Mouse (Mus musculus) liver, embryonic 16.5 days (tissue): ENCODE measurements at regions not wholly inside any gene's neighbourhood (a gene's known extent, or its start where the extent isn't known, plus 50 kb on each side); places are given as distances from the start of the nearest gene placed in this dataset.

Experiments
- ATAC-seq: fragments of 200-750 bp; cut with Nextera tagmentation; 2 replicates; pipeline ENCODE4 v1.8.0; 2017; ENCODE audit warnings: low read depth, mild to moderate bottlenecking, moderate number of reproducible peaks, moderate library complexity
- H3K27ac ChIP-seq: fragments of 300-500 bp; sonication (generic); 2 replicates; pipeline ENCODE4 v1.5.1; 2014; ENCODE audit warnings: mild to moderate bottlenecking, low read length
- H3K27me3 ChIP-seq: fragments of 300-500 bp; sonication (generic); 2 replicates; pipeline ENCODE4 v1.6.1; 2014; ENCODE audit warnings: low read depth, low read length, mixed read lengths; ENCODE audit not compliant: control insufficient read depth, insufficient read depth
- H3K36me3 ChIP-seq: fragments of 300-500 bp; sonication (generic); 2 replicates; pipeline ENCODE4 v1.6.1; 2014; ENCODE audit warnings: mild to moderate bottlenecking; ENCODE audit not compliant: control insufficient read depth, insufficient read depth
- H3K4me1 ChIP-seq: fragments of 300-500 bp; sonication (generic); 2 replicates; pipeline ENCODE4 v1.6.1; 2014; ENCODE audit warnings: low read depth, low read length, mixed read lengths; ENCODE audit not compliant: control insufficient read depth
- H3K4me2 ChIP-seq: fragments of 300-500 bp; sonication (generic); 2 replicates; pipeline ENCODE4 v1.6.1; 2014; ENCODE audit warnings: low read depth, low read length, mixed read lengths
- H3K4me3 ChIP-seq: fragments of 300-500 bp; sonication (generic); 2 replicates; pipeline ENCODE4 v1.5.1; 2014; ENCODE audit warnings: low read depth, mild to moderate bottlenecking, low read length
- H3K9ac ChIP-seq: fragments of 300-500 bp; sonication (generic); 2 replicates; pipeline ENCODE4 v1.6.1; 2014; ENCODE audit warnings: low read depth, low read length
- H3K9me3 ChIP-seq: fragments of 300-500 bp; sonication (generic); replicated peaks from 2 replicates; pipeline ENCODE4 v1.6.1; 2016; ENCODE audit warnings: low read length; ENCODE audit not compliant: control insufficient read depth
- WGBS: fragments of 180-500 bp; shearing (Covaris S2); extraction: QIAGEN DNeasy Blood & Tissue Kit; methylation state at CpG from one replicate; pipeline ENCODE4 v1.1.7; 2014; ENCODE audit not compliant: insufficient replicate concordance; 5-methylcytosine and 5-hydroxymethylcytosine counted together

GRCm38 (mm10) chr13:57365096-57365495 lies 469.3 kb upstream of the Trpc7 start:
- Histone ChIP-seq H3K27me3 (no peaks in the 10 kb centered on the region), H3K36me3 (no peaks in the 10 kb centered on the region), H3K4me1 (no peaks in the 10 kb centered on the region), H3K27ac (no peak overlapping the region), H3K4me3 (no peak overlapping the region), H3K9me3 (no peaks in the 10 kb centered on the region), H3K4me2 (no peak overlapping the region), H3K9ac (no peak overlapping the region)
- ATAC-seq, result no peak
- 77% methylated on average over 6 of the region's 6 CpGs for WGBS

GRCm38 (mm10) chr13:57364396-57364795 lies 468.6 kb upstream of the Trpc7 start:
- H3K9me3 ChIP-seq, result no peaks in the 10 kb centered on the region
- H3K27me3 ChIP-seq, result no peaks in the 10 kb centered on the region
- ATAC-seq, result no peak
- WGBS, result 76% methylated on average over 2 of the region's 2 CpGs
- no peak overlapping the region for H3K27ac ChIP-seq
- no peak overlapping the region for H3K9ac ChIP-seq
- H3K36me3 ChIP-seq, result no peaks in the 10 kb centered on the region
- no peaks in the 10 kb centered on the region for H3K4me1 ChIP-seq
- H3K4me3 ChIP-seq, result no peak overlapping the region
- no peak overlapping the region for H3K4me2 ChIP-seq

GRCm38 (mm10) chr13:57362563-57362962 lies 466.8 kb upstream of the Trpc7 start:
- H3K27me3 ChIP-seq, result no peaks in the 10 kb centered on the region
- no peak for ATAC-seq
- no peak overlapping the region for H3K4me3 ChIP-seq
- 18% methylated on average over 6 of the region's 6 CpGs for WGBS
- no peaks in the 10 kb centered on the region for H3K4me1 ChIP-seq
- no peak overlapping the region for H3K27ac ChIP-seq
- H3K4me2 ChIP-seq, result no peak overlapping the region
- H3K9me3 ChIP-seq, result no peaks in the 10 kb centered on the region
- H3K9ac ChIP-seq, result no peak overlapping the region
- H3K36me3 ChIP-seq, result no peaks in the 10 kb centered on the region

GRCm38 (mm10) chr13:57361286-57361685 lies 465.5 kb upstream of the Trpc7 start:
- Histone ChIP-seq H3K36me3 (no peaks in the 10 kb centered on the region), H3K4me1 (no peaks in the 10 kb centered on the region), H3K9me3 (no peaks in the 10 kb centered on the region), H3K4me2 (no peak overlapping the region), H3K9ac (no peak overlapping the region), H3K4me3 (no peak overlapping the region), H3K27ac (no peak overlapping the region), H3K27me3 (no peaks in the 10 kb centered on the region)
- ATAC-seq, result no peak
- WGBS, result 63% methylated on average over 7 of the region's 7 CpGs

DNA sequence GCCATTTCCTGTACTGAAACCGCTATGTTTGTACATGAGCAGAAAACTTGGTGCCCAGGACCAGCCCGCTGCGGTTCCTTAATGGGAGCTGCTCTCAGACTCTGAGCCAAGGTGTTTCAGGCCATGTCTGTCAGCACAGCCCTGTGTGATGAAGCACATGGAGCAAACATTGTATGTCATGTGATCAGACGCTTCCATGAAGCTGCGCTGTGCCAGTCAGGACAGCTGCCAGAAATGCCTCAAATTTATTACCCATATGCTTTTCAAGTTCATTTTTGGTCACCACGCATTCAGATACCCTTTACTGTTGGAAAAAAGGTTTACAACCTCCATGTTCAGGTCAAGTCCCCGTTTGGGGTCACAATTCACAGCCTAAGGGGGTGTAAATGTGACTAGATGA lies 458.8 kb upstream of the Trpc7 start:
- Histone ChIP-seq H3K9me3 (no peaks in the 10 kb centered on the region), H3K9ac (no peak overlapping the region), H3K36me3 (no peaks in the 10 kb centered on the region), H3K27me3 (no peaks in the 10 kb centered on the region), H3K4me3 (no peak overlapping the region), H3K4me2 (no peak overlapping the region), H3K27ac (no peak overlapping the region), H3K4me1 (no peaks in the 10 kb centered on the region)
- WGBS, result 68% methylated on average over 7 of the region's 7 CpGs
- ATAC-seq, result no peak

DNA sequence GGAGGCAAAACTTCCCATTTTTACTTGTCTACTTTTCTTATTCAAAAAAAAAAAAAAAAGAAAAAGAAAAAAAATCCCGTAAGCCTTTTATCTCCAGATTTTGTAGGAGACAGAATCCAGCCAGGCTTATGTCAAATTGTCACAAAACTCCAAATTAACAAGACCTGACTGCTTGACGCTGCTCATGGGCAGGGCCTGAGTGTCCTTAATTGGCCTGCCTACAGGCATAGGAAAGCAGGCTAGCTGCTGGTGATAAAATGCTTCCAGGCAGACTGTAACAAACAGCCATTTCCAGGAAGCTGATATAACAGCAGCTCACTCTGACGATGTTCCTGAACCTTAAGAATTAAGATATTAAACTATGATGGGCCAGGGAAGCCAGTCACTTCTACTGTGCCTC lies 458.2 kb upstream of the Trpc7 start:
- Histone ChIP-seq H3K27ac (no peak overlapping the region), H3K9ac (no peak overlapping the region), H3K36me3 (no peaks in the 10 kb centered on the region), H3K4me3 (no peak overlapping the region), H3K4me2 (no peak overlapping the region), H3K27me3 (no peaks in the 10 kb centered on the region), H3K9me3 (no peaks in the 10 kb centered on the region), H3K4me1 (no peaks in the 10 kb centered on the region)
- WGBS, result 39% methylated on average over 3 of the region's 3 CpGs
- ATAC-seq, result no peak

DNA sequence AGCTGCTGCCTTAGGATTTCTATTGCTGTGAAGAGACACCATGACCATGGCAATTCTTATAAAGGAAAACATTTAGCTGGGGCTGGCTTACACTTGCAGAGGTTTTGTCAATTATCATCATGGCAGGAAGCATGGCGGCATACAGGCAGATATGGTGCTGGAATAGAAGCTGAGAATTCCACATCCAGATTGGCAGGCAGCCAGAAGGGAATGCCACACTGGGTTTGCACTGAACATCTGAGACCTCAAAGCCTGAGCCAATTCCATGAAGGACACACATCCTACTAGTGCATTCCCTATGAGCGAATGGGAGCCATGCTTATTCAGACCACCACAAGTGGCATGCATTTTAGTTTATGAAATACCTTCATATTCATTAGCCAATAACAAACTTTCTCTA lies 455.0 kb upstream of the Trpc7 start:
- H3K27ac ChIP-seq, result no peak overlapping the region
- no peaks in the 10 kb centered on the region for H3K36me3 ChIP-seq
- no peaks in the 10 kb centered on the region for H3K4me1 ChIP-seq
- no peaks in the 10 kb centered on the region for H3K9me3 ChIP-seq
- no peak overlapping the region for H3K9ac ChIP-seq
- no peak overlapping the region for H3K4me3 ChIP-seq
- ATAC-seq, result no peak
- WGBS, result 58% methylated on average over 2 of the region's 2 CpGs
- no peaks in the 10 kb centered on the region for H3K27me3 ChIP-seq
- no peak overlapping the region for H3K4me2 ChIP-seq

DNA sequence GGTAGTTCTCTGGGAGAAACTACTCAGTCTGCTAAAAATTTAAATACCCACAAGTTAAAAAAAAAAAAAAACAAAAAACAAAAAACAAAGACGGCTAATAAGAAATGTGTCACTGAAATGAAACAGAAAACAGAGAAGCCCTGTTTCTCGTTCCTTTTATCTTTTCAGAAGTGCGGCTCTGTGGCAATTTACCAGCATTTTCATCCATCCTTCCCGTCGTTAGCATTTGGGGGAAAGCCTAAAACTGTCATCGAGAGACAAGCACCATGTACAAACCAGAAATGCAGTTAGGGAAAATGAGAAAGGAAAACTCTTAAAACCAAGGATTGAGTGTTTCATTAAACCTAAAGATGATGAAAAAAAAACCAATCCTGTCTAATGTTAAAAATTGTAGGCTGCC lies 442.9 kb upstream of the Trpc7 start:
- 59% methylated on average over 6 of the region's 6 CpGs for WGBS
- no peak overlapping the region for H3K4me3 ChIP-seq
- no peak overlapping the region for H3K27ac ChIP-seq
- no peaks in the 10 kb centered on the region for H3K4me1 ChIP-seq
- no peaks in the 10 kb centered on the region for H3K9me3 ChIP-seq
- no peak overlapping the region for H3K9ac ChIP-seq
- H3K27me3 ChIP-seq, result no peaks in the 10 kb centered on the region
- ATAC-seq, result no peak
- H3K36me3 ChIP-seq, result no peaks in the 10 kb centered on the region
- no peak overlapping the region for H3K4me2 ChIP-seq

DNA sequence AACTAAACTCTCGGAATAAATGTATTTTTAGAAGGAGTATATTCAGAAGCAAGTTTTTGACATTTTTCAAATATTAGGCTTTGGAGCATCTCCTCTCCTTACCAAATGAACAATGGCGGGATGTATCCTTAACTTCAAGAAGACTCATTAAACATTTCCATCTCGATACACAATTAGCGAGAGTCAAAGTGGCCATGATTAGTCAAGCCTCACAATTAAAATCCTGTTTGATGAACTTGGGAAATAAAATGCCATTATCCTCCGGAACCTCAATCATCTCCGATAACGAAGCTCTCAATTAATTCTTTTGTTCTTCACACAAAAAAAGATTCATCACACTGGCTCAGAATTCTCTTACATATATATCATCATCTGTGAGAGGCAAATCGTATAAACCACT lies 440.8 kb upstream of the Trpc7 start:
- 74% methylated on average over 8 of the region's 8 CpGs for WGBS
- ATAC-seq, result no peak
- Histone ChIP-seq H3K27me3 (no peaks in the 10 kb centered on the region), H3K4me2 (no peak overlapping the region), H3K36me3 (no peaks in the 10 kb centered on the region), H3K9ac (no peak overlapping the region), H3K4me3 (no peak overlapping the region), H3K9me3 (no peaks in the 10 kb centered on the region), H3K27ac (no peak overlapping the region), H3K4me1 (no peaks in the 10 kb centered on the region)

GRCm38 (mm10) chr13:57332976-57333375 lies 437.2 kb upstream of the Trpc7 start:
- Histone ChIP-seq H3K4me1 (no peaks in the 10 kb centered on the region), H3K9me3 (no peaks in the 10 kb centered on the region), H3K9ac (no peak overlapping the region), H3K4me2 (no peak overlapping the region), H3K27me3 (no peaks in the 10 kb centered on the region), H3K27ac (no peak overlapping the region), H3K4me3 (no peak overlapping the region), H3K36me3 (no peaks in the 10 kb centered on the region)
- WGBS, result 58% methylated on average over 5 of the region's 5 CpGs
- no peak for ATAC-seq
